Mouse (Mus musculus) bone marrow macrophage, adult 2 months (primary cell): Measurements from ENCODE around the gene Zfp84. TPM values are rescaled to one million over a fixed set of nuclear protein-coding genes. Genes with fewer than 3 reads are reported as not detected.

Experiments used
- H3K27ac ChIP-seq: 2 replicates; pipeline ENCODE4 v1.5.1; 2012; ENCODE audit warnings: low read depth, low read length; ENCODE audit not compliant: insufficient read depth
- H3K4me1 ChIP-seq: 2 replicates; pipeline ENCODE4 v1.6.1; 2012; ENCODE audit warnings: low read length; ENCODE audit not compliant: control insufficient read depth, insufficient read depth
- H3K4me3 ChIP-seq: 2 replicates; pipeline ENCODE4 v1.5.1; 2012; ENCODE audit warnings: mild to moderate bottlenecking, low read length, moderate library complexity; ENCODE audit not compliant: insufficient read depth
- CTCF ChIP-seq: IDR thresholded peaks from 2 replicates; pipeline ENCODE4 v1.5.1; 2012; ENCODE audit warnings: low read depth, mild to moderate bottlenecking, low read length, moderate library complexity
- POLR2A ChIP-seq: IDR thresholded peaks from 2 replicates; pipeline ENCODE4 v1.6.1; 2012; ENCODE audit warnings: mild to moderate bottlenecking, low read depth, low read length, borderline replicate concordance
- polyA plus RNA-seq: library from polyadenylated mRNA; stranded (reverse); fragments of >200 nt; gene quantifications from 2 replicates; pipeline ENCODE4 v1.2.4, GENCODE M21; 2012; ENCODE audit not compliant: missing spikeins, insufficient read depth, insufficient read length

Gene Zfp84
- polyA plus RNA-seq, 1 experiment = 12.5 TPM

DNA sequence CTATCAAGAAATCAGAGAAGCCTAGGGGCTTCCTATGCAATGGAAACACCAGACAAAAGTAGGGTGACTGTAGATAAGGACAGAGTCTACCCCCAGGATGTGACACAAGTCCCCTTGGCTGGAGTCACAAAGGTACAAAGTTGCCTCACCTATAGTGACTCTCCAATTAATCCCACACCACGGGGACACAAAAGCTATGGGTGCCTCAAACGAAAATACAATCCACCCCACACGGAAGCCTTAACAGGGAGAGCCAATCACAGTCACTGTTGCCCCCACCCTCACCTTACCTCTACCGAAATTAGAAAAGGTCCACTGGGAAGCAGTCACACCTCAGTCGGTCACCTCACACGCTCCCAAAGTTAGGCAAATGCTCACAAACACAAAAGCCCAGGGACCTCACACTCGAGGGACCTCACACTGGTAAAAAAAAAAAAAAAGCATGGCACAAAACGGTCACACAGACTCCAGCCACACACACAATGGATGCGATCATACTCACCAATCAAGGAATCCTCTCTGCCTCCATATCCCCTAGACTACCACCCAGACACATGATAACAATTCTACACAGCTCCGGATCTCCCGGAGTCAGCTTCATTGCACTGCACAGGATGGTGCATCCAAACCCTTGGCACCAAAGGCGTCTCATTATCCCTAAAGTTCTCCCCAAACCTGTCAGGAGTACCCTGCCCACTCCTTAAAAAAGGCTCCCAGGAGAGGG is 46.9 kb downstream of the Zfp84 start:
- Histone ChIP-seq H3K27ac (peak overlapping the region; percentile 58), H3K4me3 (peak overlapping the region; percentile 95), H3K4me1 (peaks cover 20% of the 10 kb centered on the region)
- TF ChIP-seq POLR2A (no peak), CTCF (no peak)

GRCm38 (mm10) chr7:29815910-29816429 is 47.6 kb downstream of the Zfp84 start, which contains the start of gene Zfp790:
Gene Zfp790 (plus strand): TSS chr7:29816114.
- Histone ChIP-seq H3K4me3 (peak within 1 kb of the TSS; percentile 95), H3K4me1 (peaks cover 20% of the 10 kb centered on the region), H3K27ac (peak within 1 kb of the TSS; percentile 91)
- 0 out of 2 replicates have a peak, but pooled peaks have one; percentile 0 for TF ChIP-seq CTCF
- peak; percentile 68; the same call in 1 of the 2 replicates for TF ChIP-seq POLR2A

- H3K4me3 ChIP-seq = peak overlapping the region; percentile 75
- peaks cover 20% of the 10 kb centered on the region for H3K4me1 ChIP-seq
- TF ChIP-seq POLR2A (no peak), CTCF (no peak)
- H3K27ac ChIP-seq = no peak overlapping the region
Observed at GRCm38 (mm10) chr7:29818619-29819254, 50.4 kb downstream of the Zfp84 start.

DNA sequence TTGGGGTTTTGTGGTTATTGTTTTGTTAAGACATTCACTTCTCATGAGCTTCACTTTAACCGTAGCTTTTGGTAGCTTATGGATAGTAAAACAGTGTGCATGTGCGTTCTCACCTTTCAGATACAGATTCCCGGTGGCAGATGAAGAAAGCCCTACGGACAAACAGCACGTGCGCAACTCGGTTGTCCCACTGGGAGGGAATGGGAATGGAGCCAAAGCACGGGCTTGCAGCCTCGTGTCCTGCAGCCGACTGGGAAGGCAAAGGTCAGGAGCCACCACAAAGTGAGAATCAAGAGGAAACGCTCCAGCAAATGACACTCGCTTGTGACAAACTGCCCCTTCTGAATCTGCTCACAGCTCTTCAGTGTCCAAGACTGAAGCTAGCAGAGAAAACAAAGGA is 59.6 kb downstream of the Zfp84 start:
- TF ChIP-seq CTCF (no peak), POLR2A (no peak)
- H3K4me3 ChIP-seq = no peak overlapping the region

More for the DNA sequence above, 59.6 kb downstream of the Zfp84 start:
- no peak overlapping the region for H3K27ac ChIP-seq
- H3K4me1 ChIP-seq = no peaks in the 10 kb centered on the region

Other genes with a start within 250 kb of the Zfp84 start
- gene Sipa1l3, start 249.9 kb upstream of the Zfp84 start, polyA plus RNA-seq = 14.7 and 23.4 TPM in 2 replicates
- 0.29 TPM in 1 of 2 replicates, not detected in the other for gene Catsperg2, start 41.5 kb upstream of the Zfp84 start, polyA plus RNA-seq
- 1.4 and 2.6 TPM in 2 replicates for gene Zfp30, start 15.4 kb downstream of the Zfp84 start, polyA plus RNA-seq
- 7.9 and 9.5 TPM in 2 replicates for gene Zfp790, start 47.6 kb downstream of the Zfp84 start, polyA plus RNA-seq
- gene Zfp940, start 85.1 kb downstream of the Zfp84 start, polyA plus RNA-seq = 1.4 and 2.1 TPM in 2 replicates
- 4.8 and 5.7 TPM in 2 replicates for gene Zfp420, start 91.4 kb downstream of the Zfp84 start, polyA plus RNA-seq
- 3.5 and 3.8 TPM in 2 replicates for gene Zfp27, start 138.0 kb downstream of the Zfp84 start, polyA plus RNA-seq
- 3.1 and 3.8 TPM in 2 replicates for gene Zfp383, start 139.7 kb downstream of the Zfp84 start, polyA plus RNA-seq
- gene Zfp74, start 185.5 kb downstream of the Zfp84 start, polyA plus RNA-seq = 7.2 and 8.6 TPM in 2 replicates
- 3.6 and 4.0 TPM in 2 replicates for gene Zfp568, start 215.4 kb downstream of the Zfp84 start, polyA plus RNA-seq